Mouse (Mus musculus): ENCODE data around the gene Hpcal1.
"Not testable (repeated sequence)": the region's sequence is repeated elsewhere in the genome, so short reads cannot be mapped to it uniquely, and the experiment has no call there.

Hpcal1 gene

GRCm38 (mm10) chr12:17738473-17738872, 47.8 kb downstream of the Hpcal1 start:
- no peak for DNase-seq (ENCODE audit: low read depth, low spot score)

GRCm38 (mm10) chr12:17740226-17740625, 49.6 kb downstream of the Hpcal1 start:
- DNase-seq (ENCODE audit: low read depth, low spot score) = no peak

- DNase-seq (ENCODE audit: low read depth, low spot score) = no peak
Observed at GRCm38 (mm10) chr12:17741637-17742364, 51.1 kb downstream of the Hpcal1 start.

- no peak for DNase-seq (ENCODE audit: low read depth, low spot score)
Observed at GRCm38 (mm10) chr12:17742571-17743321, 52.1 kb downstream of the Hpcal1 start.

GRCm38 (mm10) chr12:17745431-17745830, 54.8 kb downstream of the Hpcal1 start:
- DNase-seq (ENCODE audit: low read depth, low spot score) = no peak

GRCm38 (mm10) chr12:17746725-17747124, 56.1 kb downstream of the Hpcal1 start:
- DNase-seq (ENCODE audit: low read depth, low spot score) = no peak

GRCm38 (mm10) chr12:17747191-17748154, 56.8 kb downstream of the Hpcal1 start:
- no peak for DNase-seq (ENCODE audit: low read depth, low spot score)

- DNase-seq (ENCODE audit: low read depth, low spot score) = no peak
Observed at GRCm38 (mm10) chr12:17748155-17748529, 57.5 kb downstream of the Hpcal1 start.

- no peak for DNase-seq (ENCODE audit: low read depth, low spot score)
Observed at GRCm38 (mm10) chr12:17749784-17750183, 59.1 kb downstream of the Hpcal1 start.

GRCm38 (mm10) chr12:17750500-17750899, 59.8 kb downstream of the Hpcal1 start:
- DNase-seq (ENCODE audit: low read depth, low spot score) = no peak

GRCm38 (mm10) chr12:17752828-17753227, 62.2 kb downstream of the Hpcal1 start:
- no peak for DNase-seq (ENCODE audit: low read depth, low spot score)

GRCm38 (mm10) chr12:17754771-17755170, 64.1 kb downstream of the Hpcal1 start:
- no peak for DNase-seq (ENCODE audit: low read depth, low spot score)

- DNase-seq (ENCODE audit: low read depth, low spot score) = no peak
Observed at GRCm38 (mm10) chr12:17756891-17757290, 66.2 kb downstream of the Hpcal1 start.

GRCm38 (mm10) chr12:17762286-17762933, 71.8 kb downstream of the Hpcal1 start:
- no peak for DNase-seq (ENCODE audit: low read depth, low spot score)

GRCm38 (mm10) chr12:17763054-17763453, 72.4 kb downstream of the Hpcal1 start:
- no peak for DNase-seq (ENCODE audit: low read depth, low spot score)

GRCm38 (mm10) chr12:17764005-17764404, 73.3 kb downstream of the Hpcal1 start:
- no peak for DNase-seq (ENCODE audit: low read depth, low spot score)

- not testable (repeated sequence) for DNase-seq (ENCODE audit: low read depth, low spot score)
Observed at GRCm38 (mm10) chr12:17767567-17767966, 76.9 kb downstream of the Hpcal1 start.

- DNase-seq (ENCODE audit: low read depth, low spot score) = no peak
Observed at GRCm38 (mm10) chr12:17769476-17770172, 79.0 kb downstream of the Hpcal1 start.

GRCm38 (mm10) chr12:17770538-17770937, 79.9 kb downstream of the Hpcal1 start:
- DNase-seq (ENCODE audit: low read depth, low spot score) = no peak

- DNase-seq (ENCODE audit: low read depth, low spot score) = not testable (repeated sequence)
Observed at GRCm38 (mm10) chr12:17773721-17774120, 83.1 kb downstream of the Hpcal1 start.

- DNase-seq (ENCODE audit: low read depth, low spot score) = not testable (repeated sequence)
Observed at GRCm38 (mm10) chr12:17774842-17775241, 84.2 kb downstream of the Hpcal1 start.

Measured in embryo, embryonic 11.5 days (tissue).